Mouse (Mus musculus) lung, adult 2 months (tissue): ENCODE data around the gene Igsf8.

Experiments used
- CTCF ChIP-seq: fragments of 200-500 bp; IDR thresholded peaks from 2 replicates; pipeline ENCODE4 v1.5.1; 2011; ENCODE audit warnings: mild to moderate bottlenecking, low read length, control low read depth; ENCODE audit not compliant: insufficient read depth
- POLR2A ChIP-seq: fragments of 200-500 bp; IDR thresholded peaks from 2 replicates; pipeline ENCODE4 v1.6.1; 2011; ENCODE audit warnings: low read depth, mild to moderate bottlenecking, control low read depth, low read length, borderline replicate concordance; ENCODE audit errors: extremely low read depth

GRCm38 (mm10) chr1:172313613-172314411, 52.4 kb downstream of the Igsf8 start:
- TF ChIP-seq POLR2A: no peak
- no peak for TF ChIP-seq CTCF
